Mouse (Mus musculus) right cerebral cortex, postnatal 14 days (tissue): Measurements from ENCODE around the gene Zbtb24.
A peak's percentile ranks its signal among the peaks of the same experiment; 100 is the strongest.

ENCODE experiments used
- DNase-seq: peaks from one replicate; pipeline ENCODE4 v3.0.0; 2022

Gene Zbtb24

GRCm38 (mm10) chr10:41470693-41471092 is 20.5 kb downstream of the Zbtb24 start:
- DNase-seq, result no peak

GRCm38 (mm10) chr10:41472534-41472933 is 22.4 kb downstream of the Zbtb24 start:
- no peak for DNase-seq

GRCm38 (mm10) chr10:41472962-41473481 is 22.8 kb downstream of the Zbtb24 start:
- no peak for DNase-seq

- DNase-seq, result no peak
Measured at GRCm38 (mm10) chr10:41473782-41474468, 23.7 kb downstream of the Zbtb24 start.

GRCm38 (mm10) chr10:41474981-41475391 is 24.8 kb downstream of the Zbtb24 start:
- no peak for DNase-seq

- DNase-seq, result peak; percentile 63
Measured at GRCm38 (mm10) chr10:41476171-41477017, 26.2 kb downstream of the Zbtb24 start, which contains the start of gene Mical1. TSS of gene Mical1 (plus strand) at chr10:41476314.

GRCm38 (mm10) chr10:41477018-41477277 is 26.8 kb downstream of the Zbtb24 start:
- DNase-seq, result no peak

- peak; percentile 44 for DNase-seq
Measured at GRCm38 (mm10) chr10:41477278-41478181, 27.3 kb downstream of the Zbtb24 start.

- no peak for DNase-seq
Measured at GRCm38 (mm10) chr10:41479961-41480360, 29.8 kb downstream of the Zbtb24 start.

- no peak for DNase-seq
Measured at GRCm38 (mm10) chr10:41480938-41481880, 31.0 kb downstream of the Zbtb24 start.

- DNase-seq, result no peak
Measured at GRCm38 (mm10) chr10:41482446-41482845, 32.3 kb downstream of the Zbtb24 start.

GRCm38 (mm10) chr10:41485778-41486177 is 35.6 kb downstream of the Zbtb24 start:
- DNase-seq, result no peak

- no peak for DNase-seq
Measured at GRCm38 (mm10) chr10:41486506-41487170, 36.5 kb downstream of the Zbtb24 start.

GRCm38 (mm10) chr10:41488877-41489276 is 38.7 kb downstream of the Zbtb24 start:
- no peak for DNase-seq

GRCm38 (mm10) chr10:41489294-41489693 is 39.1 kb downstream of the Zbtb24 start:
- no peak for DNase-seq

- DNase-seq, result peak; percentile 91
Measured at GRCm38 (mm10) chr10:41489708-41490517, 39.7 kb downstream of the Zbtb24 start, which contains the start of the genes Smpd2 and Ppil6. TSS of gene Smpd2 (minus strand) at chr10:41490369. TSS of gene Ppil6 (plus strand) at chr10:41490439.

- DNase-seq, result no peak
Measured at GRCm38 (mm10) chr10:41490518-41490873, 40.3 kb downstream of the Zbtb24 start.

GRCm38 (mm10) chr10:41491111-41491510 is 40.9 kb downstream of the Zbtb24 start:
- no peak for DNase-seq

- DNase-seq, result no peak
Measured at GRCm38 (mm10) chr10:41500941-41501340, 50.8 kb downstream of the Zbtb24 start.

GRCm38 (mm10) chr10:41504996-41505395 is 54.8 kb downstream of the Zbtb24 start:
- no peak for DNase-seq
